19 mouse cellular contexts compared by ENCODE assay signal in the genomic region with DNA sequence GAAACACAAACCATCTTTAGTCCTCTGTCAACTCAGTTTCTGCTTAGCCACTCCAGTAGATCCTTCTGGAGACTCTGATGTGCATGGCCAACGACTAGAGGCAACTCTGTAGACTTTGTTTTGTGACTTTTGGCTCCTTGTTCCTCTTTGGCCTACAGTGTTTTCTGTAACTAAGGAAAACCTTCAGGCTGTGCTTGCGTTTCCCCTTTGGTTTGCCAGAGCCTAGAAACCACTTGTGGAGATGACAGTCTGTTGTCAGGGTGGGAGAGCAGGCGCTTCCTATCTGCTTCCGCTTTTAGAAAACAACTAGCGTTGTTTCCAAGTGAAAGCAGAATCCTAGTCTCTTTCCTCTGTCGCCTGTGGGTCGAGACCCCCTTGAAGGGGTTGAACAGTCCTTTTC.
DNase-seq lines count a peak whose midpoint lies in the region; ATAC-seq lines count a peak whose summit lies in the region.
"Had no signal": no experiment of that assay in that cellular context is flagged by ENCODE, and none has a peak within 500 bp of the region (broad histone marks: within the 10 kb centered on the region; RNA-seq: fewer than 3 reads in every experiment).

No protein-coding gene starts in this region.

- no peak overlapping the region for H3K4me3 ChIP-seq in heart, embryonic 12.5 days
- H3K4me3 ChIP-seq in heart, embryonic 13.5 days: no peak overlapping the region
- H3K4me3 ChIP-seq: embryonic facial prominence, embryonic 15.5 days; hindbrain, embryonic 12.5 days; limb, embryonic 13.5 days; liver, embryonic 15.5 days; midbrain, embryonic 13.5 days; neural tube, embryonic 13.5 days had no signal

- H3K4me2 ChIP-seq in heart, embryonic 12.5 days: no peak overlapping the region
- H3K4me2 ChIP-seq in heart, embryonic 13.5 days: no peak overlapping the region
- H3K4me2 ChIP-seq: embryonic facial prominence, embryonic 15.5 days; hindbrain, embryonic 12.5 days; limb, embryonic 13.5 days; liver, embryonic 15.5 days; midbrain, embryonic 13.5 days; neural tube, embryonic 13.5 days had no signal

- H3K36me3 ChIP-seq in heart, embryonic 12.5 days: peaks cover 6% of the 10 kb centered on the region
- peaks cover 29% of the 10 kb centered on the region for H3K36me3 ChIP-seq in heart, embryonic 13.5 days
- H3K36me3 ChIP-seq: embryonic facial prominence, embryonic 15.5 days; liver, embryonic 15.5 days had no signal

- H3K27me3 ChIP-seq in heart, embryonic 12.5 days (replicated peaks): no peaks in the 10 kb centered on the region
- no peaks in the 10 kb centered on the region for H3K27me3 ChIP-seq in heart, embryonic 13.5 days (replicated peaks)
- H3K27me3 ChIP-seq: embryonic facial prominence, embryonic 15.5 days; hindbrain, embryonic 12.5 days; limb, embryonic 13.5 days; liver, embryonic 15.5 days; midbrain, embryonic 13.5 days; neural tube, embryonic 13.5 days had no signal

- no peaks in the 10 kb centered on the region for H3K9me3 ChIP-seq in heart, embryonic 12.5 days (replicated peaks)
- H3K9me3 ChIP-seq in heart, embryonic 13.5 days: no peaks in the 10 kb centered on the region
- H3K9me3 ChIP-seq: embryonic facial prominence, embryonic 15.5 days; hindbrain, embryonic 12.5 days; limb, embryonic 13.5 days; liver, embryonic 15.5 days; midbrain, embryonic 13.5 days; neural tube, embryonic 13.5 days had no signal

- no peak for ATAC-seq in heart, embryonic 12.5 days (ENCODE audit: insufficient number of reproducible peaks, low FRiP score)
- ATAC-seq in heart, embryonic 13.5 days (ENCODE audit: extremely low read depth, insufficient number of reproducible peaks, low FRiP score, low TSS enrichment): no peak
- ATAC-seq: forebrain, embryonic 16.5 days; inflammation-experienced regulatory T-cells, adult 6 months; midbrain, embryonic 13.5 days had no signal

- no peak overlapping the region for H3K9ac ChIP-seq in heart, embryonic 12.5 days
- H3K9ac ChIP-seq in heart, embryonic 13.5 days: no peak overlapping the region
- H3K9ac ChIP-seq: embryonic facial prominence, embryonic 15.5 days; hindbrain, embryonic 12.5 days; limb, embryonic 13.5 days; liver, embryonic 15.5 days; midbrain, embryonic 13.5 days; neural tube, embryonic 13.5 days had no signal

- peak; percentile 39 to 53 for DNase-seq in heart, adult 9 months (ENCODE audit: low spot score in 2 of 2)
- DNase-seq in lung, postnatal 10 days: peak; percentile 29
- no peak for DNase-seq in lung, postnatal 4 days
- no peak for DNase-seq in thymus, postnatal 4 days
- DNase-seq in adrenal gland, postnatal 10 days: no peak
- DNase-seq: cerebellum, postnatal 25 days; kidney, adult 8-10 months; lung, postnatal 14 days; right cerebral cortex, adult 18-20 months had no signal

- WGBS in heart, embryonic 12.5 days: 44% methylated on average over 7 of the region's 7 CpGs
- WGBS in heart, embryonic 13.5 days: 40% methylated on average over 7 of the region's 7 CpGs

- H3K27ac ChIP-seq in heart, embryonic 12.5 days (ENCODE audit: poor library complexity, severe bottlenecking): no peak overlapping the region
- H3K27ac ChIP-seq in heart, embryonic 13.5 days (replicated peaks): 0 out of 2 replicates have a peak overlapping the region, but pooled peaks have one; percentile 20
- H3K27ac ChIP-seq: embryonic facial prominence, embryonic 15.5 days; hindbrain, embryonic 12.5 days; limb, embryonic 13.5 days; liver, embryonic 15.5 days; midbrain, embryonic 13.5 days; neural tube, embryonic 13.5 days had no signal

- H3K4me1 ChIP-seq in heart, embryonic 12.5 days (replicated peaks): peaks cover 5% of the 10 kb centered on the region; the same call in 1 of the 2 replicates
- H3K4me1 ChIP-seq in heart, embryonic 13.5 days: peaks cover 11% of the 10 kb centered on the region
- H3K4me1 ChIP-seq: embryonic facial prominence, embryonic 15.5 days; hindbrain, embryonic 12.5 days; liver, embryonic 15.5 days; midbrain, embryonic 13.5 days; neural tube, embryonic 13.5 days had no signal

Comparison
In these comparisons a context has a peak if more than half of its experiments do, and no peak if none do; other contexts are left out.
1. DNase-seq: peak in heart, adult 9 months (2 of 2) and lung, postnatal 10 days (single experiment); none in lung, postnatal 4 days (0 of 2), thymus, postnatal 4 days (single experiment) and adrenal gland, postnatal 10 days (single experiment).